Mouse (Mus musculus) MEL (cell line): ENCODE measurements around the gene Slc35b2. TPM values are rescaled to one million over a fixed set of nuclear protein-coding genes. Genes with fewer than 3 reads are reported as not detected.

Source experiments
- DNase-seq: peaks from one replicate; pipeline ENCODE4 v3.0.0; 2011; ENCODE audit warnings: low read depth, low spot score
- H3K27ac ChIP-seq: 2 replicates; pipeline ENCODE4 v1.5.1; 2012; ENCODE audit warnings: low read depth, mild to moderate bottlenecking, control low read depth, low read length, moderate library complexity; ENCODE audit not compliant: control insufficient read depth
- H3K27me3 ChIP-seq, 2 experiments: fragments of 150-350 bp in 1 of 2; sonication (generic) in 1 of 2; 2 replicates each; pipeline ENCODE4 v1.6.1; 2012; ENCODE audit warnings: low read length in 2 of 2, mild to moderate bottlenecking in 2 of 2, improper control_type of control experiment in 1 of 2, moderate library complexity in 1 of 2; ENCODE audit not compliant: insufficient read depth in 2 of 2, control insufficient read depth in 1 of 2
- H3K36me3 ChIP-seq, 2 experiments: 2 replicates each; pipeline ENCODE4 v1.6.1; 2012 to 2014; ENCODE audit warnings: low read length in 2 of 2, improper control_type of control experiment in 1 of 2, inconsistent platforms in 1 of 2, mild to moderate bottlenecking in 1 of 2; ENCODE audit not compliant: insufficient read depth in 2 of 2, control insufficient read depth in 1 of 2
- H3K4me1 ChIP-seq, 2 experiments: fragments of 150-350 bp in 1 of 2; sonication (generic) in 1 of 2; 2 replicates each; pipeline ENCODE4 v1.6.1; 2012; ENCODE audit warnings: low read length in 2 of 2, improper control_type of control experiment in 1 of 2, mild to moderate bottlenecking in 1 of 2; ENCODE audit not compliant: insufficient read depth in 2 of 2, control insufficient read depth in 1 of 2
- H3K4me3 ChIP-seq, 2 experiments: fragments of 150-350 bp in 1 of 2; sonication (generic) in 1 of 2; 2 replicates each; pipeline ENCODE4 v1.5.1; 2012; ENCODE audit warnings: low read depth in 2 of 2, low read length in 2 of 2, mild to moderate bottlenecking in 2 of 2, moderate library complexity in 2 of 2, control low read depth in 1 of 2, improper control_type of control experiment in 1 of 2; ENCODE audit not compliant: control insufficient read depth in 1 of 2, insufficient read depth in 1 of 2
- H3K79me2 ChIP-seq: 2 replicates; pipeline ENCODE4 v1.6.1; 2012; ENCODE audit warnings: mild to moderate bottlenecking, low read length, moderate library complexity; ENCODE audit not compliant: control insufficient read depth, poor library complexity, insufficient read depth
- H3K9ac ChIP-seq: 2 replicates; pipeline ENCODE4 v1.6.1; 2012; ENCODE audit warnings: low read depth, mild to moderate bottlenecking, control low read depth, low read length, moderate library complexity; ENCODE audit not compliant: control insufficient read depth, poor library complexity, severe bottlenecking
- H3K9me3 ChIP-seq: fragments of 150-350 bp; sonication (generic); replicated peaks from 2 replicates; pipeline ENCODE4 v1.6.1; 2012; ENCODE audit warnings: mild to moderate bottlenecking, low read length, improper control_type of control experiment, moderate library complexity; ENCODE audit not compliant: insufficient read depth
- BHLHE40 ChIP-seq: IDR thresholded peaks from 2 replicates; pipeline ENCODE4 v1.6.1; 2012; ENCODE audit warnings: low read depth, mild to moderate bottlenecking, inconsistent platforms, low read length, improper control_type of control experiment, borderline replicate concordance
- CHD1 ChIP-seq: IDR thresholded peaks from 2 replicates; pipeline ENCODE4 v1.6.1; 2012; ENCODE audit warnings: low read depth, mild to moderate bottlenecking, inconsistent platforms, low read length, improper control_type of control experiment
- EP300 ChIP-seq, 2 experiments: IDR thresholded peaks; 2 replicates each; pipeline ENCODE4 v1.6.1; 2011; ENCODE audit warnings: improper control_type of control experiment in 2 of 2, low read length in 2 of 2, low read depth in 1 of 2, mild to moderate bottlenecking in 1 of 2
- ETS1 ChIP-seq: IDR thresholded peaks from 2 replicates; pipeline ENCODE4 v1.6.1; 2012; ENCODE audit warnings: low read depth, mild to moderate bottlenecking, inconsistent platforms, low read length, improper control_type of control experiment, moderate library complexity
- GABPA ChIP-seq: IDR thresholded peaks from 2 replicates; pipeline ENCODE4 v1.6.1; 2012; ENCODE audit warnings: low read depth, mild to moderate bottlenecking, inconsistent platforms, low read length, improper control_type of control experiment, moderate library complexity
- JUND ChIP-seq: IDR thresholded peaks from 2 replicates; pipeline ENCODE4 v1.6.1; 2011; ENCODE audit warnings: low read depth, mild to moderate bottlenecking, improper control_type of control experiment, low read length
- MAFK ChIP-seq: IDR thresholded peaks from 2 replicates; pipeline ENCODE4 v1.6.1; 2011; ENCODE audit warnings: low read depth, mild to moderate bottlenecking, low read length, improper control_type of control experiment, borderline replicate concordance
- MAX ChIP-seq: IDR thresholded peaks from 2 replicates; pipeline ENCODE4 v1.6.1; 2011; ENCODE audit warnings: low read length, improper control_type of control experiment
- MEF2A ChIP-seq: IDR thresholded peaks from 2 replicates; pipeline ENCODE4 v1.6.1; 2014; ENCODE audit warnings: low read depth, mild to moderate bottlenecking, inconsistent platforms, low read length, improper control_type of control experiment; ENCODE audit not compliant: poor library complexity, insufficient replicate concordance, severe bottlenecking; ENCODE audit errors: extremely low read depth
- POLR2AphosphoS2 ChIP-seq: IDR thresholded peaks from 2 replicates; pipeline ENCODE4 v1.6.1; 2011; ENCODE audit warnings: low read length, improper control_type of control experiment
- POLR2AphosphoS5 ChIP-seq: IDR thresholded peaks from 2 replicates; pipeline ENCODE4 v1.6.1; 2012; ENCODE audit warnings: low read depth, borderline replicate concordance, mild to moderate bottlenecking, inconsistent platforms, low read length, moderate library complexity, mixed read lengths
- RAD21 ChIP-seq: IDR thresholded peaks from 2 replicates; pipeline ENCODE4 v1.6.1; 2011; ENCODE audit warnings: mild to moderate bottlenecking, low read depth, low read length, improper control_type of control experiment
- RCOR1 ChIP-seq: IDR thresholded peaks from 2 replicates; pipeline ENCODE4 v1.6.1; 2012; ENCODE audit warnings: low read depth, mild to moderate bottlenecking, inconsistent platforms, low read length, improper control_type of control experiment
- TCF12 ChIP-seq: IDR thresholded peaks from 2 replicates; pipeline ENCODE4 v1.6.1; 2014; ENCODE audit warnings: low read depth, mild to moderate bottlenecking, inconsistent platforms, low read length, improper control_type of control experiment, moderate library complexity
- UBTF ChIP-seq: IDR thresholded peaks from 2 replicates; pipeline ENCODE4 v1.6.1; 2012; ENCODE audit warnings: low read depth, mild to moderate bottlenecking, inconsistent platforms, low read length, improper control_type of control experiment, moderate library complexity, borderline replicate concordance; ENCODE audit not compliant: insufficient read depth
- USF1 ChIP-seq: IDR thresholded peaks from 2 replicates; pipeline ENCODE4 v1.6.1; 2014; ENCODE audit warnings: low read depth, mild to moderate bottlenecking, inconsistent platforms, low read length, improper control_type of control experiment, moderate library complexity
- USF2 ChIP-seq, 2 experiments: IDR thresholded peaks; 2 replicates each; pipeline ENCODE4 v1.6.1; 2011 to 2012; ENCODE audit warnings: improper control_type of control experiment in 2 of 2, low read length in 2 of 2, borderline replicate concordance in 1 of 2, inconsistent platforms in 1 of 2, low read depth in 1 of 2, mild to moderate bottlenecking in 1 of 2; ENCODE audit not compliant: insufficient read depth in 1 of 2
- ZKSCAN1 ChIP-seq: IDR thresholded peaks from 2 replicates; pipeline ENCODE4 v1.6.1; 2012; ENCODE audit warnings: low read depth, mild to moderate bottlenecking, inconsistent platforms, low read length, improper control_type of control experiment, moderate library complexity
- ZNF384 ChIP-seq: IDR thresholded peaks from 2 replicates; pipeline ENCODE4 v1.6.1; 2012; ENCODE audit warnings: low read depth, mild to moderate bottlenecking, inconsistent platforms, low read length, improper control_type of control experiment
- polyA plus RNA-seq, 2 experiments: library from polyadenylated mRNA; stranded (reverse) in 1 of 2; unstranded in 1 of 2; fragments of >175 nt in 1 of 2; fragments of >200 nt in 1 of 2; gene quantifications; 2 replicates each; pipeline versions ENCODE4 v1.2.1 to v1.2.4; 2012; ENCODE audit warnings: low replicate concordance in 2 of 2, low read depth in 1 of 2; ENCODE audit not compliant: insufficient read length in 2 of 2, insufficient read depth in 1 of 2, missing spikeins in 1 of 2
- total RNA-seq: library from RNA; depleted of rRNA; stranded (reverse); fragments of 300-350 nt; gene quantifications from 2 replicates; pipeline ENCODE4 v1.2.3, GENCODE M21; 2012

The Slc35b2 gene
- total and polyA plus RNA-seq, 3 experiments, result 81.7 to 111 TPM; not detected in 1

- Histone ChIP-seq H3K27me3 (no peaks in the 10 kb centered on the region), H3K27ac (peak within 1 kb of the TSS; percentile 50), H3K4me3 (no peak within 1 kb of the TSS), H3K9ac (no peak within 1 kb of the TSS), H3K9me3 (no peaks in the 10 kb centered on the region), H3K79me2 (peaks cover 9% of the 10 kb centered on the region), H3K4me1 (peaks cover 19 to 28% of the 10 kb centered on the region in 2 experiments), H3K36me3 (peaks cover 0 to 26% of the 10 kb centered on the region in 2 experiments; a peak in 2 of 4 replicates)
- TF ChIP-seq UBTF, result no peak
- no peak for DNase-seq
These were observed 36.0 kb downstream of the Slc35b2 start, which contains the start of gene Slc29a1 for GRCm38 (mm10) chr17:45599446-45600242. Gene Slc29a1, minus strand, starts transcription at chr17:45599606.

GRCm38 (mm10) chr17:45600267-45600666, 36.6 kb downstream of the Slc35b2 start:
- H3K27me3 ChIP-seq, result no peaks in the 10 kb centered on the region
- no peak for TF ChIP-seq BHLHE40
- TF ChIP-seq POLR2AphosphoS2, result no peak
- no peak for TF ChIP-seq USF2 (IDR thresholded peaks at IDR 0.05; ENCODE audit: borderline replicate concordance in 1 of 2, insufficient read depth in 1 of 2, low read depth in 1 of 2, low read length in 2 of 2)
- TF ChIP-seq UBTF, result no peak
- no peak for TF ChIP-seq RCOR1
- no peak for TF ChIP-seq ZKSCAN1
- TF ChIP-seq ETS1, result no peak
- TF ChIP-seq TCF12, result no peak
- no peak for TF ChIP-seq MEF2A
- TF ChIP-seq GABPA, result no peak
- TF ChIP-seq RAD21, result no peak
- TF ChIP-seq, all 39 proteins: peak for 0
- Histone ChIP-seq H3K4me1 (peaks cover 19 to 28% of the 10 kb centered on the region in 2 experiments), H3K9ac (no peak overlapping the region), H3K36me3 (peaks cover 0 to 26% of the 10 kb centered on the region in 2 experiments; a peak in 2 of 4 replicates), H3K27ac (no peak overlapping the region), H3K9me3 (no peaks in the 10 kb centered on the region), H3K4me3 (no peak overlapping the region), H3K79me2 (peaks cover 3% of the 10 kb centered on the region; the same call in 1 of the 2 replicates)
- no peak for DNase-seq

GRCm38 (mm10) chr17:45601325-45601724, 37.7 kb downstream of the Slc35b2 start:
- H3K36me3 ChIP-seq, result peaks cover 0 to 21% of the 10 kb centered on the region in 2 experiments; a peak in 2 of 4 replicates
- no peaks in the 10 kb centered on the region for H3K79me2 ChIP-seq
- no peak overlapping the region for H3K9ac ChIP-seq
- no peak overlapping the region for H3K27ac ChIP-seq
- H3K27me3 ChIP-seq, result no peaks in the 10 kb centered on the region
- H3K9me3 ChIP-seq, result no peaks in the 10 kb centered on the region
- TF ChIP-seq TCF12 (no peak), POLR2AphosphoS2 (no peak), USF1 (no peak), MAFK (no peak), ZNF384 (no peak), JUND (no peak), EP300 (IDR thresholded peaks at IDR 0.05; ENCODE audit: low read depth in 1 of 2, low read length in 2 of 2) (no peak), MEF2A (no peak), MAX (no peak), RAD21 (no peak), CHD1 (no peak), BHLHE40 (no peak), POLR2AphosphoS5 (no peak), USF2 (IDR thresholded peaks at IDR 0.05; ENCODE audit: borderline replicate concordance in 1 of 2, insufficient read depth in 1 of 2, low read depth in 1 of 2, low read length in 2 of 2) (no peak), RCOR1 (no peak)
- H3K4me3 ChIP-seq, result no peak overlapping the region
- peaks cover 17 to 20% of the 10 kb centered on the region in 2 experiments for H3K4me1 ChIP-seq
- DNase-seq, result no peak
